Mouse (Mus musculus) heart, postnatal 36 days (tissue): ENCODE data around the gene Cep63. TPM values are rescaled to one million over a fixed set of nuclear protein-coding genes. Genes with fewer than 3 reads are reported as not detected.

Source experiments
- DNase-seq, 2 experiments: peaks; one replicate each; pipeline ENCODE4 v3.0.0; 2021 to 2022
- intact Hi-C: fragments of 180-260 bp; cut with DNase I; formaldehyde crosslinking; loops from one replicate; pipeline ENCODE4 v1.15.1; 2025
- total RNA-seq, 2 experiments: library from RNA; stranded (reverse); gene quantifications; 2 replicates each; pipeline ENCODE4 v1.2.3; 2021

Gene Cep63
- total RNA-seq, 2 experiments from 2014 or later: 53.0 to 53.1 TPM

GRCm38 (mm10) chr9:102594667-102595393 lies 31.5 kb downstream of the Cep63 start:
- intact Hi-C loops: no loop called here

GRCm38 (mm10) chr9:102587347-102587746 lies 39.0 kb downstream of the Cep63 start:
- no peak for DNase-seq
- intact Hi-C loops: no loop called here

More at GRCm38 (mm10) chr9:102594667-102595393, 31.5 kb downstream of the Cep63 start:
- DNase-seq: no peak

GRCm38 (mm10) chr9:102581921-102582469 lies 44.3 kb downstream of the Cep63 start:
- intact Hi-C loops: no loop called here

GRCm38 (mm10) chr9:102577480-102577879 lies 48.9 kb downstream of the Cep63 start:
- intact Hi-C loops: no loop called here
- DNase-seq: no peak

More at GRCm38 (mm10) chr9:102581921-102582469, 44.3 kb downstream of the Cep63 start:
- DNase-seq: no peak

GRCm38 (mm10) chr9:102572888-102573287 lies 53.4 kb downstream of the Cep63 start:
- DNase-seq: no peak
- intact Hi-C loops: no loop called here

- intact Hi-C loops: no loop called here
- no peak for DNase-seq
These were observed 67.9 kb downstream of the Cep63 start for GRCm38 (mm10) chr9:102558463-102558862.

GRCm38 (mm10) chr9:102553781-102554180 lies 72.6 kb downstream of the Cep63 start:
- no peak for DNase-seq
- intact Hi-C loops: no loop called here

GRCm38 (mm10) chr9:102551771-102552170 lies 74.6 kb downstream of the Cep63 start:
- DNase-seq: no peak
- intact Hi-C loops: no loop called here

- intact Hi-C loops: loop anchor here (5.0 to 10.0 kb wide), 2 partner anchors 57 to 1234 kb away; no protein-coding TSS in a partner anchor
- no peak for DNase-seq
These were observed 77.1 kb downstream of the Cep63 start for GRCm38 (mm10) chr9:102549211-102549610.

GRCm38 (mm10) chr9:102547028-102547354 lies 79.3 kb downstream of the Cep63 start:
- DNase-seq: no peak
- intact Hi-C loops: loop anchor here (5.0 to 10.0 kb wide), 2 partner anchors 55 to 1232 kb away; no protein-coding TSS in a partner anchor

GRCm38 (mm10) chr9:102546256-102547027 lies 79.9 kb downstream of the Cep63 start:
- intact Hi-C loops: loop anchor here (5.0 to 10.0 kb wide), 2 partner anchors 54 to 1232 kb away; no protein-coding TSS in a partner anchor
- no peak for DNase-seq

- no peak for DNase-seq
- intact Hi-C loops: loop anchor here (1.0 to 10.0 kb wide), 3 partner anchors 53 to 1231 kb away; no protein-coding TSS in a partner anchor
These were observed 80.7 kb downstream of the Cep63 start for GRCm38 (mm10) chr9:102545406-102546255.

- intact Hi-C loops: loop anchor here (1.0 to 10.0 kb wide), 3 partner anchors 53 to 1230 kb away; no protein-coding TSS in a partner anchor
- peak; percentile 84 to 86 for DNase-seq
These were observed 81.5 kb downstream of the Cep63 start for GRCm38 (mm10) chr9:102544773-102545366.

- DNase-seq: no peak
These were observed 82.1 kb downstream of the Cep63 start for GRCm38 (mm10) chr9:102544116-102544772.

GRCm38 (mm10) chr9:102543761-102544115 lies 82.6 kb downstream of the Cep63 start:
- intact Hi-C loops: loop anchor here (1.0 to 10.0 kb wide), 2 partner anchors 139 to 1229 kb away; no protein-coding TSS in a partner anchor
- DNase-seq: no peak

More at GRCm38 (mm10) chr9:102544116-102544772, 82.1 kb downstream of the Cep63 start:
- intact Hi-C loops: loop anchor here (10.0 kb wide), 1 partner anchor 1229 kb away; no protein-coding TSS in a partner anchor

GRCm38 (mm10) chr9:102542540-102542939 lies 83.8 kb downstream of the Cep63 start:
- intact Hi-C loops: loop anchor here (10.0 kb wide), 1 partner anchor 1228 kb away; no protein-coding TSS in a partner anchor
- no peak for DNase-seq

- no peak for DNase-seq
- intact Hi-C loops: loop anchor here (10.0 kb wide), 1 partner anchor 1227 kb away; no protein-coding TSS in a partner anchor
These were observed 84.7 kb downstream of the Cep63 start for GRCm38 (mm10) chr9:102541666-102542065.

- intact Hi-C loops: loop anchor here (10.0 kb wide), 1 partner anchor 1225 kb away; no protein-coding TSS in a partner anchor
- no peak for DNase-seq
These were observed 86.6 kb downstream of the Cep63 start for GRCm38 (mm10) chr9:102539699-102540098.

- intact Hi-C loops: no loop called here
- no peak for DNase-seq
These were observed 89.4 kb downstream of the Cep63 start for GRCm38 (mm10) chr9:102536968-102537367.
